Mouse (Mus musculus) small intestine, adult 2 months (tissue): ENCODE measurements around the gene Siah3.

Source experiments
- CTCF ChIP-seq: fragments of 200-500 bp; IDR thresholded peaks from 2 replicates; pipeline ENCODE4 v1.5.1; 2012; ENCODE audit warnings: low read depth, mild to moderate bottlenecking, control low read depth, inconsistent platforms, low read length, moderate library complexity, mixed read lengths; ENCODE audit not compliant: insufficient replicate concordance, insufficient read length; ENCODE audit errors: extremely low read depth
- POLR2A ChIP-seq: fragments of 200-500 bp; IDR thresholded peaks from 2 replicates; pipeline ENCODE4 v1.6.1; 2012; ENCODE audit warnings: low read depth, mild to moderate bottlenecking, control low read depth, inconsistent platforms, low read length, moderate library complexity

DNA sequence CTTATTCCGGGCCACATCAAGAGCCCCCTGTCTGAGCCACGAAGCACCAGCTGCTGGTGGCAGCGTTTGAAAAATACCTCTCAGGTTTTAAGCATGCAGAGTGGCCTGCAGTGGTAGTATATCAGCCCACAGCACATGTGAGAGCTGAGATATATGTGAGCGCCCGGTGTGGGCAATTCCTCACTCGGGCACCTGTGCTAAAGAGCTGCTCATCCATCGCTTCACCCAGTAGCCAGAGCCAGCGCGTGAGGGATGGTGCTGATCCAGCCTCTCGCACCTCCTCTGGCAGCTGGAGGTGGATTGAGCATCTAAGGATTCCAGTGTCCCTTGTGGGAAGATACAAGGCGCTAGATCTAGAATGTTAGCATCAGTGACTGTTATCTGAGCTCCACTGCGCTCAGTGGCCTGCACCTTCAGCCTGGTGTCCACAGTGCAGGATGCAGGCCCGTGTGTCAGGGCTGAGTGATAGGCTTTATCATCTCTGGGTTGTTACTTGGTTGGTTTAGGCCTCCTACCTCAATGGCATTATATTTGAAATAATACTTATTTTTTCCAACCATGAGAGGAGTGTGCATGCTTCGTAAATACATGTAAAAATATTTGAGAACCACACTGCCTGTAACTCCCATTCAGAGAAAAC is 37.9 kb downstream of the Siah3 start:
- TF ChIP-seq POLR2A = no peak
- TF ChIP-seq CTCF = no peak
